Mouse (Mus musculus) erythroblast, embryonic 14.5 days (primary cell): ENCODE data around the gene Frmd3. TPM values are rescaled to one million over a fixed set of nuclear protein-coding genes. Genes with fewer than 3 reads are reported as not detected.
"Not testable (repeated sequence)": the region's sequence is repeated elsewhere in the genome, so short reads cannot be mapped to it uniquely, and the experiment has no call there.

ENCODE experiments used
- H3K27me3 ChIP-seq: 2 replicates; pipeline ENCODE4 v1.6.1; 2012; ENCODE audit warnings: inconsistent platforms; ENCODE audit not compliant: control insufficient read depth
- H3K36me3 ChIP-seq: 2 replicates; pipeline ENCODE4 v1.6.1; 2012; ENCODE audit warnings: mild to moderate bottlenecking, inconsistent platforms; ENCODE audit not compliant: control insufficient read depth
- H3K4me1 ChIP-seq: 2 replicates; pipeline ENCODE4 v1.6.1; 2012; ENCODE audit warnings: inconsistent platforms; ENCODE audit not compliant: control insufficient read depth
- H3K4me3 ChIP-seq: replicated peaks from 2 replicates; pipeline ENCODE3; 2012; ENCODE audit warnings: moderate library complexity, mild to moderate bottlenecking, inconsistent platforms
- H3K9me3 ChIP-seq: 2 replicates; pipeline ENCODE4 v1.6.1; 2012; ENCODE audit warnings: low read length, inconsistent platforms, mixed read lengths; ENCODE audit not compliant: control insufficient read depth
- GATA1 ChIP-seq: IDR thresholded peaks from 2 replicates; pipeline ENCODE4 v1.6.1; 2012; ENCODE audit warnings: low read length, inconsistent platforms, mixed read lengths
- TAL1 ChIP-seq: IDR thresholded peaks from 3 replicates; pipeline ENCODE4 v1.6.1; 2012; ENCODE audit warnings: low read length, inconsistent platforms, mixed read lengths
- polyA plus RNA-seq: library from polyadenylated mRNA; stranded (reverse); fragments of >175 nt; gene quantifications from 2 replicates; pipeline ENCODE4 v1.2.3, GENCODE M21; 2012

Gene Frmd3
- polyA plus RNA-seq, 1 experiment, result 0.01 TPM

- H3K27me3 ChIP-seq, result no peaks in the 10 kb centered on the region
- H3K9me3 ChIP-seq, result no peaks in the 10 kb centered on the region
- H3K36me3 ChIP-seq, result no peaks in the 10 kb centered on the region
- H3K4me3 ChIP-seq, result no peak overlapping the region
- TF ChIP-seq GATA1 (no peak), TAL1 (no peak)
- H3K4me1 ChIP-seq, result no peaks in the 10 kb centered on the region
Observed at GRCm38 (mm10) chr4:74110816-74111215, 97.6 kb downstream of the Frmd3 start.

- no peak overlapping the region for H3K4me3 ChIP-seq
- peaks cover 4% of the 10 kb centered on the region; the same call in 1 of the 2 replicates for H3K9me3 ChIP-seq
- no peaks in the 10 kb centered on the region for H3K36me3 ChIP-seq
- no peaks in the 10 kb centered on the region for H3K27me3 ChIP-seq
- H3K4me1 ChIP-seq, result no peaks in the 10 kb centered on the region
- TF ChIP-seq GATA1, result no peak
- TF ChIP-seq TAL1, result no peak
Observed at GRCm38 (mm10) chr4:74191528-74191927, 178.3 kb downstream of the Frmd3 start.

- Histone ChIP-seq H3K4me1 (no peaks in the 10 kb centered on the region), H3K36me3 (no peaks in the 10 kb centered on the region), H3K27me3 (no peaks in the 10 kb centered on the region), H3K4me3 (no peak overlapping the region), H3K9me3 (no peaks in the 10 kb centered on the region)
- TF ChIP-seq TAL1 (no peak), GATA1 (no peak)
Observed at GRCm38 (mm10) chr4:74201281-74201811, 188.1 kb downstream of the Frmd3 start.

GRCm38 (mm10) chr4:74221780-74222179, 208.5 kb downstream of the Frmd3 start:
- not testable (repeated sequence) for H3K36me3 ChIP-seq, H3K27me3 ChIP-seq, H3K4me3 ChIP-seq, H3K4me1 ChIP-seq, H3K9me3 ChIP-seq

- Histone ChIP-seq H3K4me3 (no peak overlapping the region), H3K4me1 (no peaks in the 10 kb centered on the region)
- TF ChIP-seq GATA1 (no peak), TAL1 (no peak)
Observed at GRCm38 (mm10) chr4:74222360-74222759, 209.1 kb downstream of the Frmd3 start.

GRCm38 (mm10) chr4:74224210-74224609, 211.0 kb downstream of the Frmd3 start:
- no peaks in the 10 kb centered on the region for H3K9me3 ChIP-seq
- no peaks in the 10 kb centered on the region for H3K36me3 ChIP-seq
- no peaks in the 10 kb centered on the region for H3K4me1 ChIP-seq
- H3K27me3 ChIP-seq, result no peaks in the 10 kb centered on the region
- no peak for TF ChIP-seq TAL1
- no peak for TF ChIP-seq GATA1
- no peak overlapping the region for H3K4me3 ChIP-seq

More at GRCm38 (mm10) chr4:74222360-74222759, 209.1 kb downstream of the Frmd3 start:
- Histone ChIP-seq H3K36me3 (no peaks in the 10 kb centered on the region), H3K9me3 (no peaks in the 10 kb centered on the region), H3K27me3 (no peaks in the 10 kb centered on the region)

GRCm38 (mm10) chr4:74230994-74231393, 217.8 kb downstream of the Frmd3 start:
- TF ChIP-seq GATA1 (no peak), TAL1 (no peak)
- no peak overlapping the region for H3K4me3 ChIP-seq
- no peaks in the 10 kb centered on the region for H3K4me1 ChIP-seq
- no peaks in the 10 kb centered on the region for H3K27me3 ChIP-seq
- H3K36me3 ChIP-seq, result no peaks in the 10 kb centered on the region
- peaks cover 2% of the 10 kb centered on the region; the same call in 1 of the 2 replicates for H3K9me3 ChIP-seq

GRCm38 (mm10) chr4:74231405-74231804, 218.2 kb downstream of the Frmd3 start:
- H3K27me3 ChIP-seq, result no peaks in the 10 kb centered on the region
- no peak for TF ChIP-seq GATA1
- TF ChIP-seq TAL1, result no peak
- peaks cover 2% of the 10 kb centered on the region; the same call in 1 of the 2 replicates for H3K9me3 ChIP-seq
- H3K4me1 ChIP-seq, result no peaks in the 10 kb centered on the region
- H3K4me3 ChIP-seq, result no peak overlapping the region
- no peaks in the 10 kb centered on the region for H3K36me3 ChIP-seq

- no peak overlapping the region for H3K4me3 ChIP-seq
- no peak for TF ChIP-seq GATA1
- no peak for TF ChIP-seq TAL1
- no peaks in the 10 kb centered on the region for H3K27me3 ChIP-seq
- no peaks in the 10 kb centered on the region for H3K36me3 ChIP-seq
- H3K9me3 ChIP-seq, result peaks cover 2% of the 10 kb centered on the region; the same call in 1 of the 2 replicates
- H3K4me1 ChIP-seq, result no peaks in the 10 kb centered on the region
Observed at GRCm38 (mm10) chr4:74233534-74233933, 220.3 kb downstream of the Frmd3 start.

GRCm38 (mm10) chr4:74242176-74242575, 228.9 kb downstream of the Frmd3 start, which contains the start of gene Kdm4c:
TSS of gene Kdm4c (plus strand) at chr4:74242497.
- H3K36me3 ChIP-seq, result no peaks in the 10 kb centered on the region
- no peak within 1 kb of the TSS for H3K4me3 ChIP-seq
- no peaks in the 10 kb centered on the region for H3K9me3 ChIP-seq
- no peaks in the 10 kb centered on the region for H3K27me3 ChIP-seq
- no peaks in the 10 kb centered on the region for H3K4me1 ChIP-seq
- TF ChIP-seq GATA1 (no peak), TAL1 (no peak)

Other genes with a start within 250 kb of the Frmd3 start
- gene Rasef, start 222.4 kb upstream of the Frmd3 start, polyA plus RNA-seq, result not detected in 2 replicates
- gene Gm11758, start 137.2 kb upstream of the Frmd3 start, polyA plus RNA-seq, result not detected in 2 replicates
- not detected in 2 replicates for gene Gm11757, start 122.3 kb upstream of the Frmd3 start, polyA plus RNA-seq
- gene Gm13871, start 107.5 kb upstream of the Frmd3 start, polyA plus RNA-seq, result not detected in 2 replicates
- gene Gm11756, start 92.7 kb upstream of the Frmd3 start, polyA plus RNA-seq, result not detected in 2 replicates
- not detected in 2 replicates for gene 2310002L09Rik, start 62.6 kb upstream of the Frmd3 start, polyA plus RNA-seq
- 0.02 and 0.06 TPM in 2 replicates for gene Kdm4c, start 229.1 kb downstream of the Frmd3 start, polyA plus RNA-seq